Mouse (Mus musculus): ENCODE measurements around the gene Fam228a.
"Not testable (repeated sequence)": the region's sequence is repeated elsewhere in the genome, so short reads cannot be mapped to it uniquely, and the experiment has no call there.

The Fam228a gene

DNA sequence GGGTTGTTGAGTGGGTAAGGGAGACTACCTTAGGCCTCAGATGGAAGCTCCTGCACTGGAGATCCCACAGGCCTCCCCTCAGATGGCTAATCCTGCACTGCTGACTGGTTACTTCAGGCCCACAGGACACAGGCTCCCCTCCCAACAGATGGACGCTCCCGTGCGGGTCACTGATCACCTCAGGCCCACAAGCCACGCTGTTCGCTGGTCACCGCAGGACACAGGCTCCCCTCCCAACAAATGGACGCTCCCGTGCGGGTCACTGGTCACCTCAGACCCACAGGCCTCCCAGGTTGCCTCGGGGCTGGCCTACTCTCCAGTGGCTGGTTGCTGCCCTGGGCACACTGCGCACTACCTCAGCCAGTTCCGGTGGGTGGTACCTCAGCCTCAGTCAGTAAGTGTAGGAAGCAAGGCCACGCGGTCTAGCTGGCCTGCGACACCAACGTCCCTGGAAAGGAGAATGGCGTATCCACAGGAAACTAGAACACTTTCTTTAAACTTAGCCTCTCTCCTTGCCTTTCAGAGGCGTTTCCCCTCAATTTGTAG is at the start of gene Fam228a:
Gene Fam228a, minus strand, starts transcription at position 400 of the 546 bp plus-strand sequence.
- no peak for DNase-seq

DNA sequence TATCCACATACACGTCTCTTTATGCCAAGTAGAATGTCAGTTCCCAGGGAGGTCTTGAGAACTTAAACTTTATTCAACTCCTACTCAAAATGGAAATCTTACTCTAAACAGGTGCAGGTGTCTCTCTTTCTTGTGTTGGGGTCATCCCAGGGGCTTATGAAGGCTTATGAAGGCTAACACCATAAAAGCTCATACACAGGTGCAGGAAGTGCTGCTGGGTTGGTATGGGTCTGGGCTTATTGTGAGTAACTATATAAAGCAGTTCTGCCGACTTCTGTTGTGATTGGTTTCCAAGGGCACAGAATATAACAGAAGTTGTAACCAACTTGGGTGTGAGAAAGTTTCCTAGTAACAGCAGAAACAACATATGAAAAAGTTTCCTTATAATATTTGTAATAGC is 46.2 kb upstream of the Fam228a start:
- no peak for DNase-seq

DNA sequence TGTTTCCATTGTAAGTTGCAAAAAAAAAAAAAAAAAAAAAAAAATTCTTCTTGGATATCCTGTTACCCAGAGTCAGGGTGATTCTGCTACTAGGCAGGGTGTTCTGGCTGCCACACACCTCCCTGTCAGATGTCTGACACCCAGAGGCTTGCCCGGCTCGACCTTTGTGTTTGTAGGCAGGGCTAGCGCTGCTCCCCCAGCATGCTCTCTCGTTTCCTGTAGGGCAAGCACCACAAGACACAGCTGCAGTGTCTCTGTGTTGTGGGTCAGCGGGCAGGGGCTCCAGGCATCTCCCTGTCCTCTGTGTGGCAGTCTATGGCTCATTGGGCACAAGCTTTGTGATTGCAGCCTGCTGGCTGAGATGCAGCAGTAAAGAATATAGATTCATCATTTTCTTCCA is 45.4 kb upstream of the Fam228a start:
- no peak for DNase-seq

DNA sequence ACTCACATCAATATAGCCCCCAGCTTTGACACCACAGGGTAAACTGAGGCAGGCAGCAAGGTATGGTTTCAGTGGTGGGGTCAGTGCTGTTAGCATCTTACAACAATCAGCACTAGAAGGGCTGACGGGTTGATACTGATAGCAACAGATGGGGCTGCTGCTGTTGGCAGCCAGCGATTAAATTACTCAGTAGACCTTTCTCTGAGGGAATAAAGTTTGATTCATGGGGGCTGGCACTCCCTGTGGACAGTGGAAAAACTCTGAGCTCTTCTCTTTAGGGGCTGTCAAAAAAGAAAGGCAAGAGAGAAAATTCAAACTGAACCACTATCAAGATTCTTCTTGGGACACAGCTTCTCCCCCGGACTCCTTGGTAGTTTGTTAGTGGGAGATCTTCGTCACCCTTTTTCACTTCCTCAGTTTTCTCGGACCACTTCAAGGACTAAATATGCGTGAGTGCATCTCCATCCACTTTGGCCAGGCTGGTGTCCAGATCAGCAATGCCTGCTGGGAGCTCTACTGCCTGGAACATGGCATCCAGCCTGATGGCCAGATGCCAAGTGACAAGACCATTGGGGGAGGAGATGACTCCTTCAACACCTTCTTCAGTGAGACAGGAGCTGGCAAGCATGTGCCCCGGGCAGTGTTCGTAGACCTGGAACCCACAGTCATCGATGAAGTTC is 43.6 kb upstream of the Fam228a start:
- peak; percentile 21 for DNase-seq

DNA sequence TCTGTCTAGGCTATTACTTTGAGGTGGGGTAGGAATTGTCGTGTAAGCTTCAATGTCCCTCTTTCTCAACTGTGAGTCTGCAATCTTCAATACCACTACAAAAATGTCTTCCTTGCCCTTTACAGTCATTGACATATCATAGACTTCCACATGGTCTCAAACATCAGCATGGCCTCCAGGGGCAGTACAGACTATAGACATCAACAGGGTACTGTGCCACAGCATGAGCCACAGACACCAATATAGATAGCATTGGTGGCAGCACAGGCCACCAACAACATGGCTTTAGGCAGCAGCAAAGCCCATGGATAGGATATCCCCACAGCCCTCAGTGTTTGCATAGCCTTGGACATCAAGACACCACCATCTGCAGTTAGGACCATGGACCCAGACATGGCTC is 43.0 kb upstream of the Fam228a start:
- DNase-seq: no peak

DNA sequence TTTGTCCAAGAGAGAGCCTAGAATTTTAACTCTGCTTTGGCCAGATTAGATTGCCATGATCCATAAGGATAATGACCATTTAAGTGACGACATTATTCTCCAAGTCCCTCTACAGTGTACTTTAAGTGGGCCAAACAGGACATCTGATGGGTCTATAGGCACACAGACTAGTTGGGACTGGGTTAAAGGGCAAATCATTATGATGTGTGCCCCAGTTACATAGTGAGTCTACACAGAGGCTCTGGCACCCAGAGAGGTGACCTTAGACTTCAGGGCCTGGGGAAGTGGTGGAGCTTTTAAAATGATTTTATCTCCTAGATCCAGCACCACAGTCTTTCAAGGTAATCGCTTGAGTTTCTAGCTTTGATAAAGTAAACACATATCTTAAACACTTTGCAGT is 42.0 kb upstream of the Fam228a start:
- DNase-seq: no peak

DNA sequence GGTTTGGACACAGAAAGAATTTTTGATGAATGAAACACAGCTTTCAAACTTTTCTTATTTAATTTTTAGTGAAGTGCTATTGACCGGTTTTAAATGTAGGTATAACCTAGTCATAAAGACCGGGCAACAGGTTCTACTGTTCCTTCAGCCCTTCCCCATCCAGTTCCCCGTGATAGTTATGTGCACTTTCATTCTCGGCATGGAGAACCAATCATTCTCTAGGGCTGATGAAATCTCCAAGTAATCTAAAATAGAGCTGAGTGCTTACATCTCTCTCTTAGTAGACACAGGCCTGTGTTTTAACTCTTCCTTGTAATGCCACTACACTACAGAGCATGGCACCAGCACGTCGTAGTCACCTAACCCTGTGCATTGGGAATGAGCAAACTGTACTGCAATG is 39.5 kb upstream of the Fam228a start:
- DNase-seq: no peak

DNA sequence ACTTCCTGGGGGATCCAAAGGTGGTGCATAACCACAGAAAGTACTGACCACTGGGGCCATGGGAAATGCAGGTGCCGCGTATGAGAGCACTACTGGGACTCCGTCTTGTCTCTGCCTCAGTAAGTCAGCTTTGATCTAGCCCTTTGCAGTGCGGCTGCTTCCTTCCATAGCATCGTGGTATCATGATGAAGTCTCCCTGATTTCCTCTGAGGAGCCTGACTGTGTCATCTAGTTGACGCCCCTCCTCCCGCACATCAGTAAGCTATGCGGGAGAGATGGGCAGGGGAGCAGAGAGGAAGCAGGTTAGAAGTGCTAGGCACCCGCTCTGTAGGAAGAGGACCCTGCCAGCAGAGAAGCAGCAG is 37.3 kb upstream of the Fam228a start:
- DNase-seq: no peak

DNA sequence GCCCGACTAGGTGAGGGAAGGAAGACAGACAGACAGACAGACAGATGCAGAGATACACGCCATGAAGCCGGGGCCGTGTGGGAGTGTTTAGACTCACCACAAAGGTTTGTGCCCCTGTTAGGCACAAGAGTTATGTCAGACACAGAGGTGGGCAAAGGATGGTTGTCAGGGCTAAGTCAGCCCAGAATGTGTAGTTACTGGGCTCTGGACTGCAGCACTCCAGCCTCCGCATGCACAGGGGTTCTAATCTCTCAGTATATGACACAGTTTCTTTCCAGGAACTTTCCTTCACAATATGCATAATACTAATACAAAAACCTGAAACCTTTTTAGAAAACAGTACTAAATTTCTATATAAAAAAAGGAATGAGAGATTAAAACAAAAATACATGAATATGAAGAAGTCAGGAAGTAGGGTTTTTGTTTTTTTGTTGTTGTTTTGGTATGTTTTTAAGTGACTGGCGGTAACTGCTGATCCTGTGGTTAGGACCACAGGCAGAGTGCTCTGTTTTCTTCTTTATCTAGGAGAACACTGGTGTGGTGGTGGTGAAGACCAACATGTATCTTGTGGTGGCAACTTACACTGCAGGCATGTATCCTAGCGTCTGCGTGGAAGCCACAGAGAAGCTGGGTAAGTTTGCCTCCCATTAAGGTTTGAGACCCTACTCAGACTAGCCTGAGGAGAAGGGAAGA is 36.8 kb upstream of the Fam228a start:
- no peak for DNase-seq

DNA sequence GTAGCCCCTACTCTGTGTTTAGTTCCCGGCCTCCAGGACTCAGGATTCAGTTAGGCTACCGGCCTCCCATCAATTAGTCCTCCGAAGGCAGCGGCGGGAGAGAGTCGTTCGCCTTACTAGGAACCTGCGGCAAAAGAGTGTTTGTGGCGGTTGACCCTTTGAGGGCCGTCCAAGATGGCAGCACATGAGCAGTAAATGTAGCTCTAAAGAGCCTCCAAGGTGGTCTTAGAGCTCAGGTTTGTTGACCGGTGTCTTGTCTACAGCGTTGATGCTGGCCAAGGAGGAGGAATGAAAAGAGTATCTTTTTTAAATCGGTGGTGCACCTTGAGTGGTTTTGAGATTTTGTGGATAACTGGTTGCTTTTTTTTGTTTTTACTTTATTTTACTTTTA is 31.1 kb upstream of the Fam228a start:
- DNase-seq: no peak

DNA sequence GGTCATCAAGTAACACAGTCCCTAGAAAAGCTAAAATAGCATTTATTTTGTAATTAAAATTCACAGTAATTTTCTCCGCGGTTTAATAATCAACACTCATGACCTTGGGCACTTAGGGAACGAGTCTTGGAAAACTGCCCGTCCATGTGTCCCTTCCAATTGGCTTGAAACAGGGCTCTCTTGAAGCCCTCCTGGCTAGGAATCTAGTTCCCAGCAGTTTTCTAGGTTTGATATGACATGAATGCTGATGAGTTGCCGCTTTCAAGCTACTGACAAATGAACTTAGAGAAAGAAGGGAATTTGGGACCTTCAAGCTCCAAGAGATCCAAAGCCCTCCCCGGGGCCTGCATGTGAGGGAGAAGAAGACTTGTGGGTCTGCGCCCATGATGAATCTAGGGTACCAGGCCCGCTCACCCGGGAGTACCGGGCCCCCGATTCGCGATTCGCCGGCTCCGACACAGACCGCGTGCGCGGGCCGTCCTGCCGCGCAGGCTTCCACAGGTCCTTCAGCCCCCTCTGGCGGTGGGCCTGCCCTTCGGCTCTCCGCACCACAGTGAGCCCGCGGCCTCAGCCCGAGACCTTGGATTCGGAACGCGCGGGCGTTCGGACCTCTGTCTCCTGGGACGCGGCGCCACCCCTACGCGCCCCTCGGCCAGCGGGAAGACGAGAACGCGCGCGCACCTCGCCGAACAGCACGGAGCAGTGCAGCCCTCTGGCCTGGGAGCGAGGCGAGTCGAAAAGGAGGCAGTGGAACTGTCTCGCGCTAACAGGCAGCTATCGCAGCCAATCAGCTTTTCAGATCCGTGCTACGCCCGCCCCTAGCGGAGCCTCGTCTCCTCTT is 30.5 kb upstream of the Fam228a start, which contains the start of the genes Pfn4 and Fam228b:
Gene Pfn4, plus strand, starts transcription at position 531 of the 841 bp plus-strand sequence.
Gene Fam228b, minus strand, starts transcription at position 776 of the 841 bp plus-strand sequence.
- peak; percentile 96 for DNase-seq

DNA sequence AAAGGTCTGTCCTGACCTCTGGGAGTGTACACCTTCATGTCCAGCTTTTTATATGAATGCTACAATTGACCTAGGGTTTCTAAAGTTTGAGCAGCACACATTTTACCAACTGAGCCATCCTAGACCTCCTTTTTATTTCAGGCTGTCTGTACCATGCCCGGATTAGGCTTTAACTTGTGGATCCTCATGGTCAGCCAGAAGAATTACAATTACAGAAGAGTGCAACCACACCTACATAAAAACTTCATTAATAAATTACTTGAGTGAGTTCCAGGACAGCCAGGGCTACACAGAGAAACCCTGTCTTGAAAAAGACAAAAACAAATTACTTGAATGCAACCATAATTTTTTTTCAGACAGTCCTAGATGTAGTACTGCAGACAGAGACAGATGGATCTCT is 18.8 kb upstream of the Fam228a start:
- DNase-seq: no peak

DNA sequence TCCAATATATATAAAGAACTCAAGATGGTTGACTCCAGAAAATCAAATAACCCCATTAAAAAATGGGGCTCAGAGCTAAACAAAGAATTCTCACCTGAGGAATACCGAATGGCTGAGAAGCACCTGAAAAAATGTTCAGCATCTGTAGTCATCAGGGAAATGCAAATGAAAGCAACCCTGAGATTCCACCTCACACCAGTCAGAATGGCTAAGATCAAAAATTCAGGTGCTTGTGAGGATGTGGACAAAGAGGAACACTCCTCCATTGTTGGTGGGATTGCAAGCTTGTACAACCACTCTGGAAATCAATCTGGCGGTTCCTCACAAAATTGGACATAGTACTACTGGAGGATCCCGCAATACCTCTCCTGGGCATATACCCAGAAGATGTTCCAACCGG is 16.2 kb upstream of the Fam228a start:
- not testable (repeated sequence) for DNase-seq

DNA sequence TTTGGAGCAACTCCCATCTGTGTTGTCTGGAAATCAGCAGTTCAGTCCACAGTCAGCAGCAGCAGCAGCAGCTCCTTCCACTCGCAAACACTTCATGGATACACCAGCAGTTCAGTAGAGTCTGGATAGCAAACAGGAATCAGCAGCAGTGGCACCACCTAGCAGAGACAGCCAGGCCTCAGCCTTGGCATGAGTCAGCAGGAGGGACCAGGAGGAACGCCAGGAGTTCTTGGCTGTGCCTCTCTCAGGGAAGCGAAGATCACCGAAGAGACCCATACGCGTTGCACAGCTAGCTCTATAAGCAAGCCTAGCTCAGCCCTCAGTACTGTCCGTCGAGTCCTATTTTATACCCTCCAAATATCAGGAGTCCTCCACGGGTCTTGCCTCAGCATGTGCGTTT is 6.3 kb upstream of the Fam228a start:
- no peak for DNase-seq

DNA sequence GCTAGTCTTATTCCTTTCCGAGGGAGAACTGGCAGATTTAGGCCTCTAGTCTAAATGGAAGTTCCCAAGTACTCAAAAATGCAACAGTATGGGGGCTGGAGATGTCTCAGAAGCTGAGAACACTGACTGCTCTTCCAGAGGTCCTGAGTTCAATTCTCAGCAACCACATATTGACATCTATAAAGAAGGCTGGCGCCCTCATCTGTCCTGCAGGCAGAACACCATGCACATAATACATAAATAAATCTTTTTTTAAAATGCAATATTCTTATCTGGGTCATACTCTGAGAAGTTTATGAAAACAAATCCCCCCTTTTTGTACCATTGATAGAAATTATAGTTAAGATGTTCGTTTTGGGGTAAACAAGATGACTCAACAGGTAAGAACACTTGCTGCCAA is 4.0 kb upstream of the Fam228a start:
- DNase-seq: no peak

DNA sequence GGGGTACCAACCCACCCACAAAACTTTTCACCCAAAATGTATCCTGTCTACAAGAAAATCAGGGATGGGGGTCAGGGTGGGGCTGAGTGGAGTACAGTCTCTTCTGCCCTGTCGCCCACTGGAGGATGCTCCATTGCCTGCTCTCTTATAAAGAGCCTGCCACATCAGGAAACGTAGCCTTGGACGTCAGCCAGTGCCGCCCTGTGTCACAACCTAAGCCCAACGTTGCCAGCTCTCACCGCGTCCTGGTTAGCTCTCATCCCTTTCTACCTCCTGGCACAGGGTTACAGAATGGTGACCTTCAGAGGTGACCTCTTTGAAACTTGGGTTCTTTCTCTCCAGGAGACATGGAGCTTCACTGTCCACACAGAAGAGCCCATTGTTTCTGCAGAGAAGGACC is 2.6 kb upstream of the Fam228a start:
- DNase-seq: no peak

DNA sequence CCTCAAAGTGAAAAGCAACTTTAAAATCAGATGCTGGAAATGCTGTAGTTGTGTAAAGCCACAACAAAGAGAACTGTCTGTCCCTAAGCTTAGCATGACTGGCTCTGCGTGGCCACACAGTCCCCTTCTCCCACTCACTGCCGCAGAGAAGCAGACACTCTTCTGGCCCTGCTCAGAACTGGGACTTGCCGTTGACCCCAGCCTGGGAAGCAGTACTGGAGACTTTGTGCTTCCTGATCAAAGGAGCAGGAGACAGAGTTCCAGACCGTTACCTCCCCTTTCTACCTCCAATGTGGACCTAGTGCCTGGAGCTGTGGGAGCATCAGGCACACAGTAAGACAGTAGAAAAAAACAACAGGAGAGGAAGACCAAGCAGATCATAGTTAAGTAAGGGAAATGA is 5.9 kb downstream of the Fam228a start:
- no peak for DNase-seq

DNA sequence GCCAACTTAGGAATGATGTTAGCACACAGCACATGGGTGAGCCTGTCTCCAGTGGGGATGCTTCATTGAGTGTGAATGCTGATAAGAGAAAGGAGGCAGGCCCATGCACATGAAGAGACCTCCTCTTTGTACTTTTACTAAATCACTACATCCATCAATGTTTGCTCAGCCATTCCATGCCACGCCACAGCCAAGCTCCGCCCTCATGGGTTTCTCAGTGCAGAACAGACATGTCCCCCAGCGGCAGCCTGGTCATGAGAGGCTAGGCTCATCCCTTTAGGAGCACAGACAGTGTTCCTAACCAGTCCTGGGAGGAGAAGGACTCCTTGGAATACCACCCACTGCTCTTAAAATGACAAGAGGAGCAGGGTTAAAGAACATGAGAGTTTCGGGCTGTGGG is 6.6 kb downstream of the Fam228a start:
- DNase-seq: no peak

DNA sequence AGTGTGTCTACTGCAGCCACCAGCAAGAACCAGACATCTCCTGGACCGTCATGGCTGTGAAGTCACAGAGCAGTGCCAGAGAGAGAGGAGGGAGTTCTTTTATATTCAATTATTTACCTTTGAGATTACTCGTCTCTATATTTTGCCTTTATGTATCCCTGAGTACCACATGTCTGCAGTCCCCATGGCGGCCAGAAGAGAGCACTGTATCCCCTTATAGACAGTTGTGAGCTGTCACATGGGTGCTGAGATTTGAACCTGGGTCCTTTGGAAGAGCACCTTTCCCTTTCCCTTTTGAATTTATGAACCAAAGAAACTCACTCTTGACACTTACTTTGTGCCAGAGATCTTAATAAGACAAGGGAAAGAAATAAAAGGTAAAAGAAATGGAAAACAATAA is 9.1 kb downstream of the Fam228a start:
- DNase-seq: no peak

DNA sequence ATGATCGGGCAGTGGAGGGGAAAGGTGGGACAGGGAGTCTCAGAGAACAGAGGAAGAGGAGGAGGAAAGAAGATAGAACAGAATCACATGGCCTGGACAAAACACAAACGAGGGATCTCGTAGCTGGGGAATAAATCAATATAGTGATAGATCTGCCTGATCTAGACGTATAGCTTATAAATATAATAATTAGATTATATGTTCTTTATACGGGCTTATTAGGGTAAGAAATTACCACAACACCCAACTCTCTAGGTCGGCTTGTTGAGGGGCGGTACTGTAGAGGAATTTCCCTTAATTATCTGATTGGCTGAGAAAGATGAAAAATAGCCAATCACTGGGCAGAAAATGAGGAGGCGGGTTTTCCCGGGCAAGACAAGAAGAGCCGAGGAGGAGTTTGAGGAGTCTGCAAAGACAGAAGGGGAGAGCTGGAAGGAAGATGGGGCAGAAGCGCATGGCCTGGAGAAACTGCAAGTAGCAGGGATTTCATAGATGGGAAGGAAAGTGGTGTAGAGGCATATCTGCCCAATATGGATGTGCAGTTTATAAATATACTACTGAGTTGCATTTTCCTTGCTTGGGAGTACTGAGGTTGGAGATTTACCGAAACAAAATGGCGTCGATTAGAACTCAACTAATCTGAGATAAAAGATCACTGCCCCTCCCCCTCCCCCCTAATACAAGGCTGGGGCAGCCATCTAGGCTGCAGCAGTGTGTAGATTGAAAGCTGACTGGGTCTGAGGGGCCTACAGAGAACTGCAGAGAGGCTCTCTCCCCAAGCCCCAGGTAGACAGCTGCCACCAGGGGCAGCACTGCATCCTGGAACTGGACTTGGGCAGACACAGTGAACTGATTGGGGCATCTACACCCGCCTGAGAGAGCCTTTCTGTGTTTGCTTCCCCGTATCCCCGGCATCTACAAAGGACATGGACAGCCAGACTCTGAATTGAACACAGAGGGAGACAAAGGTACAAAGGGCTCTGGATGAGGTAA is 18.2 kb downstream of the Fam228a start:
- DNase-seq: no peak

DNA sequence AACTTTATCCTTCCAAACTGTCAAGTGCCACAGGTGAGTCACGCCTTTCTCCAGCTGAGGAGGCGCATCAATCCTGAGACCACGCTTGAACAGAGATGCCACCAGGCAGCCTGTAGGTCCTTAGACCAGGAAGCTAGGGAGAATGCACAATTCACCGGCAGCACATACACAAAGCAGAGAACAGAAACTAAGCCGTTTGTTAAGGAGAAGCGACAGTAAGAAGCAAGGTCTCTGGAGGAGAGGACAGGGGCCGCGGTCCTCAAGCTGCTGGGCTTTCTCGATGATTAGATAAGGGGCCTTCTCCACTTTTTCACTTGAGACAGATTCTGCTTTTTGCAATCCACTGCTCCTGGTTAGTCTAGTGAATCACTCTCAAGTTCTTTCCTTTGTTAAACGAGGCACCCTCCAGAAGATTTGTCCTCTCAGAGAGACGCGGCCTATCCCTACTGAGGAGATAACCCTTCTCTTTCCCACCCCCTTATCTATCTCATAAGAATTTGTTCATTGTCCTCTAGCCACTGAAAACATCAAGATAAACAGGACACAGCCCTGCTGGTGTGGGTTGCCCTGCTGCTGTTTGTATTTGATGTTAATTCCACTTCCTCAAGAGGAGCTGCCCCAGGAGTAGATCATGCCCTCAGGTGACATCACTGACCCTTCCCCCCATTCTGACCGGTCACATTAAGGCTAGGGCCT is 19.0 kb downstream of the Fam228a start:
- no peak for DNase-seq

DNA sequence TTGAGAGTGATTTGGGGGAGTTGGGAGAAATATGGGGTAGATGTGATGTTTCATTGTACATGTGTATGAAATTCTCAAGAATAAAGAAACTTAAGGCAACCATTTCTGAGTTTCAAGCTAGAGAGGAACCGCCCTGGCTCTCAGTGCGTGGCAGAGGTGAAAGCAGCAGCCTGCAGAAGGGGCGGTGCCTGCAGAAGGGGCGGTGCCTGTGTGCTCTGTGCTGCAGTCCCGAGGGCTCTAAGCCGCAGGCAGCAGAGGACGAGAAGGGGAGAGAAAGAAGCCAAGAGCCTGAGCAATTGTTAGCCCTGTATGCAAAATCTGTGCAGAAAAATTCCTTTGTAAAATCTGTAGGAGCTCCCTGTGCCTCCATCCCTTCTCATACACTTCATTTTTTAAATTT is 20.8 kb downstream of the Fam228a start:
- DNase-seq: no peak

Measured in cerebellum, adult 11 months (tissue).